Mouse (Mus musculus) limb, embryonic 15.5 days (tissue): ENCODE measurements around the gene Enah. TPM values are rescaled to one million over a fixed set of nuclear protein-coding genes. Genes with fewer than 3 reads are reported as not detected.

ENCODE experiments used
- ATAC-seq: fragments of 200-750 bp; cut with Nextera tagmentation; 2 replicates; pipeline ENCODE4 v1.8.0; 2017; ENCODE audit warnings: low read depth, moderate TSS enrichment; ENCODE audit not compliant: insufficient number of reproducible peaks, low FRiP score, low TSS enrichment
- H3K27ac ChIP-seq: fragments of 300-500 bp; sonication (generic); 2 replicates; pipeline ENCODE4 v1.5.1; 2015; ENCODE audit warnings: moderate library complexity, mild to moderate bottlenecking, inconsistent platforms
- H3K27me3 ChIP-seq: fragments of 300-500 bp; sonication (generic); 2 replicates; pipeline ENCODE4 v1.6.1; 2015; ENCODE audit warnings: inconsistent platforms
- H3K36me3 ChIP-seq: fragments of 300-500 bp; sonication (generic); 2 replicates; pipeline ENCODE4 v1.6.1; 2015; ENCODE audit warnings: inconsistent platforms
- H3K4me1 ChIP-seq: fragments of 300-500 bp; sonication (generic); 2 replicates; pipeline ENCODE4 v1.6.1; 2015; ENCODE audit warnings: inconsistent platforms
- H3K4me2 ChIP-seq: fragments of 300-500 bp; sonication (generic); 2 replicates; pipeline ENCODE4 v1.6.1; 2015; ENCODE audit warnings: mild to moderate bottlenecking, inconsistent platforms
- H3K4me3 ChIP-seq: fragments of 300-500 bp; sonication (generic); 2 replicates; pipeline ENCODE4 v1.5.1; 2015; ENCODE audit warnings: mild to moderate bottlenecking, inconsistent platforms
- H3K9ac ChIP-seq: fragments of 300-500 bp; sonication (generic); 2 replicates; pipeline ENCODE4 v1.6.1; 2015; ENCODE audit warnings: inconsistent platforms
- H3K9me3 ChIP-seq: fragments of 300-500 bp; sonication (generic); 2 replicates; pipeline ENCODE4 v1.6.1; 2016; ENCODE audit warnings: inconsistent platforms
- WGBS: fragments of 180-500 bp; shearing (Covaris S2); methylation state at CpG from one replicate; pipeline ENCODE4 v1.1.7; 2015; 5-methylcytosine and 5-hydroxymethylcytosine counted together
- polyA plus RNA-seq: library from polyadenylated mRNA; unstranded; fragments of >200 nt; fragmentation: Nextera tagmentation; extraction: Ambion mirVana; gene quantifications from 2 replicates; pipeline ENCODE4 v1.2.1, GENCODE M21; 2015

Gene Enah
- polyA plus RNA-seq, 1 experiment from 2014 or later: 20.8 TPM

DNA sequence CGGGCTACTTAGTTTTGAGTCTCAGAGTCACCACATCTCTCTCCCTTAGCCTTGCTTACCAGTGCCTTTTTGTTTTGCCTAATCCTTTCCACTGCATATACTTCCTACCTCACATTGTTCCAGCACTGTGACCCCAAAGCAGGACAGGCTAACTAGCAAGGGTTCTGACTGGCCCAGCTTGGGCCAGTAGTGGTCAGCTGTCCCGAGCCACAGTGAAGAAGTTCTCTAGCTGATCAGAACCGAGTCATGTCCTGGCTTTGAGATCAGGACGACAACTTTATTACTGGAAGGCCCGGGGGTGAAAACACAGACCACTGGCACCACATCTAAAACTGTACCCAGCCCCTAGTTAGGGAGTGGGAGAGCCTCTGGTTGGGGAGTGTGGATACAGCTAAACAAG, 7.0 kb upstream of the Enah start:
- WGBS: 79% methylated on average over 5 of the region's 5 CpGs
- ATAC-seq: no peak

DNA sequence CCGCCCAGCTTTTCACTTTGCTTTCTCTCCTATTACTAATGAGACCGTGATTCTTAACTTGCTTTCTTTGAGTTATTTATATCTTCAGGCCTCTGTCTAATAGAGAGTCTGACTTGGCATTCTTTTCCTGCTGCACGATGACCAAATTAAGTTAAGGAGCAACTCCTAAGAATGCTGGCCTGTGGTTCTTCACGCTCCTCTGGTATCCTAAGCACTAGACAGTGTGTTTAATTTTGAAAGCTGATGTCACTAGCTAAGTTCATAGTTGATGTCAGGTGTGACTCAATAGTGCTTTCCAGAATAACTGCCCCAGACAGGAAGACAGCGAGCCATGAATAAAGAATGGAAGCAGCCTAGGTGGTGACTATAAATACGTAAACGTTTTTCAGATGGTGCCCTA, 6.3 kb upstream of the Enah start:
- Histone ChIP-seq H3K27ac (no peak overlapping the region), H3K4me1 (peaks cover 12% of the 10 kb centered on the region), H3K9ac (no peak overlapping the region), H3K4me3 (no peak overlapping the region), H3K36me3 (no peaks in the 10 kb centered on the region), H3K9me3 (no peaks in the 10 kb centered on the region), H3K4me2 (no peak overlapping the region), H3K27me3 (no peaks in the 10 kb centered on the region)
- WGBS: 64% methylated on average over 7 of the region's 7 CpGs
- ATAC-seq: no peak

More for the DNA sequence above, 7.0 kb upstream of the Enah start:
- no peak overlapping the region for H3K4me2 ChIP-seq
- H3K27me3 ChIP-seq: no peaks in the 10 kb centered on the region
- H3K9me3 ChIP-seq: no peaks in the 10 kb centered on the region
- no peak overlapping the region for H3K9ac ChIP-seq
- H3K27ac ChIP-seq: no peak overlapping the region
- H3K4me3 ChIP-seq: no peak overlapping the region
- H3K4me1 ChIP-seq: peaks cover 8% of the 10 kb centered on the region
- H3K36me3 ChIP-seq: no peaks in the 10 kb centered on the region

DNA sequence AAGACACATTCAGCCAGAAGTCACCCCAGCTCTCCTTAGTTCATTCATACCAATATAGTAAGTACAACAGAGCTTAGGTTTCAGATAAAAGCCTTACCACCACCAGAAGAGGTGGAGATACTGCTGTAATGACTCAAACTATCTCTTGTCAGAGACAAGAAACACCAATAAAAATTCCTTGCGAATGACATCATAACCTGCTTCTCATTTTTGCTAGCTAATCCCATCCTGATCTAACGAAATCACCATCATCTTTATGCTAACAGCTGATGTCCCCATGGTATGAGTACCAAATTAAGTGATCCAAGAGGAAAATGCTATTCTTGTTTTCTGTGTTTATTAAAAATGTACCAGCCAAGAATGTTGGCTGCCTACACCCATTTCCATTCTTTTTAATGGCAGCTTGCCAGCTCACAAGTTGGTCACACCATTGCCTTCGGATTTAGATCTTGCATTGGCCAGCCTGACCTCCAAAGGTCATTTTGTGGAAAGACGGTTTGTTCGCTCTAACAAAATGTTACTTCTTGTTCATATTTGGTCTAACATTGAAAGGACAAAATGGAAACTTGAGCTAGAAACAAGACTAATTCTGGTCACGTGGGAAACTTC, 2.0 kb upstream of the Enah start:
- Histone ChIP-seq H3K27ac (no peak overlapping the region), H3K9me3 (no peaks in the 10 kb centered on the region), H3K4me2 (no peak overlapping the region), H3K9ac (no peak overlapping the region), H3K4me1 (peaks cover 12% of the 10 kb centered on the region), H3K27me3 (no peaks in the 10 kb centered on the region), H3K4me3 (no peak overlapping the region), H3K36me3 (no peaks in the 10 kb centered on the region)
- 72% methylated on average over 6 of the region's 6 CpGs for WGBS
- no peak for ATAC-seq

DNA sequence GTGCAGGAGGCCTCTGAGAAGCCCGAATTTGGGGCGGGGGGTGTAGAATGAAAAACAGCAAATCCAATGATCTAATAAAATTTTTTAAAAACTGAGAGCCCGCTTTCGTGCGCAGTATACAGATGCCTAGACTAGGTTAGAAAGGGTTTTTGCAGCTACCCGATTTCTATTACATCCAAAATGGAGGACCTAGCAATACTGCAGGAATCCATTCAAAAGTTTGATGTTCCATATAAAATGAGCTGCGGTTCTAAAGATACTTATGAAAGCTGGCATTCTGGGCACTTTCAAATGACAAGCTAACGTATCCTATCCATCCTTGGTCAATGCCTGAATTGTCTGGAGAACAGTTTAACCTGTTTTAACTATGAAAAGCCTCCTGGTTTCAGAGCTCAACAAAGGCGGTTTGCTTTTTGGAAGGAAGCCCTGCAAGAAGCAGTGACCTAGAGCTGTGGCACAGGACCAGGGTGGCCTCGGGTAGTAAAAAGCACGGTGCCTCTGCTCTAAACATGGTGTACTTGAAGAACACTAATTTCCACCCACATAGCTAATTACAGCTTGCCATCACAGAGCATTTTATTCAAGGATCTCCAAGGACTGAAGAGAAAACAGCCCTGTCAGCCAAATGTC, 1.2 kb upstream of the Enah start:
- no peak for ATAC-seq
- Histone ChIP-seq H3K9me3 (no peaks in the 10 kb centered on the region), H3K4me2 (peak overlapping the region; percentile 81), H3K4me3 (peak overlapping the region; percentile 87), H3K27me3 (no peaks in the 10 kb centered on the region), H3K36me3 (0 out of 2 replicates have a peak, but pooled peaks cover under 1% of the 10 kb centered on the region), H3K4me1 (peaks cover 12% of the 10 kb centered on the region), H3K27ac (peak overlapping the region; percentile 95), H3K9ac (no peak overlapping the region)
- whole genome bisulfite sequencing: 17% methylated on average over 11 of the region's 11 CpGs

DNA sequence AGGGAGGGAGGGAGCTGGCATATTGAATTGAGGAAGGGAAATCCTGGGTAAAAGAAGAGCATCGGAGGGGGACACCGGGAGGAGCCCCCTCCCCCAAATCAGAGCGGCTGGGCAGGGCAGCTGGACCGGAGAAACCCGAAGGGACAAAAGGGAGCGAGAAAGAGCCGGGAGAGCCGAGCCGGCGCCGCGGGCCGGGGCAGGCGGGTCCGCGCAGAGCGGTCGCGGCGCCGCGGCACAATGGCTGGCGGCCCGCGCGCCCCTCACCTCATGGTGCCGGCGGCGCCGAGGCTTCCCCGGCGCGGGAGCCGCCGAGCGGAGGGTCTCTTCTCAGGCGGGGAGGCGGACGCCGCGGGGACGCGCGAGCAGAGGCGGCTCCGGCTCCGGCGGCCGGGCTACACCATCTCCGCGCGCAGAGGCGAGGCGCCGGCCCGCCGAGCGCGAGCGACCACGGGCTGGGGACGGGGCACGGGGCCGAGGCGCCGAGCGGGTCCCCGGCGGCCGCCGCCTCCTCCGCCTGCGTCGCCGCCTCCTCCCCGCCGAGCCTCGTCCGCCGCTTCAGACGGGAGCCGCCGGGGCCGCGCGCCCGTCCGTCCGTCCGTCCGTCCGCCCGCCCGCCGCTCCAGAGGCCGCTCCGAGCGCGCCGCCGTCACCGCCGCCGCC, 394 bp downstream of the Enah start:
- H3K4me3 ChIP-seq: peak overlapping the region; percentile 87
- H3K27ac ChIP-seq: peak overlapping the region; percentile 95
- H3K27me3 ChIP-seq: no peaks in the 10 kb centered on the region
- H3K36me3 ChIP-seq: 0 out of 2 replicates have a peak, but pooled peaks cover 2% of the 10 kb centered on the region
- peak; percentile 69 for ATAC-seq
- peaks cover 12% of the 10 kb centered on the region for H3K4me1 ChIP-seq
- WGBS: under 1% methylated on average over 84 of the region's 104 CpGs
- H3K4me2 ChIP-seq: peak overlapping the region; percentile 81
- no peaks in the 10 kb centered on the region for H3K9me3 ChIP-seq
- peak overlapping the region; percentile 86 for H3K9ac ChIP-seq

DNA sequence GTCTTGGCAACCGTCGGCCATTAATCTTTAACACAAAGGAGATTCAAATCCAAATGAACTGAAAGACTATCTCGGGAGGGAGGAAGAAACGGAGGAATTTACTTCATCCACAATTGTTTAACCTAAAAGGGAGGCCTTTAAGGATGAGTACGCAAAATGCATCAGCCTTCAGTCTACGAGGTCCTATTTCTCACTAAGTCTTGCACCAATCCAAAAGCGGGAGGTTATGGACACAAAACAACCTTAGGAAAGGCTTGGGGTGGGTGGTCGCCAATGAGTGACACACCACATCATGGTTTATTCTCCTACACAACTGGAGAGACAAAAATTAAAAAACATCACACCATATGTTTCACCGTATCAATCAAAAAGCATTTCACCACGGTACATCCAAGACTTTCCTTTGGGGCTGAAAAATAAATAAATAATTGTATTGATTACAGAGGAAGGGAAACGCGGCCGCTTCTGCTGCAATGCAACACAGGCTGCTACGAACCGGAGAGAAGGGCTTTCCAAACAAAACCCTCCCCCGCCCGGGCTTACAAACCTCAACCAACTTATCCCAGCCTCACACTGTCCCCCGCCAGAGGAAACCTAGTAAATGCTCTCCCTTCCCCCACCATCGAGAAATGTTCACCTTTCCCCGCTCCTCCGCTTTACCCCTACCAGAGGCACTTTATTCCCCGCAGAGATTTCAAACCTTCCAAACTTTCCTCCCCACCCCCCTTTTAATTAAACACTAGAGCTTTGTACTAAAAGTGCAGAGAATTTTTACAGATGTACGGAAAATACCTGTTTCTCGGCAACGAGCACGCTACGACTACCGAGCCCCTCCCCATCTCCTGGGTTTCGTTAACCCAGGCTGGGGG, 1.2 kb downstream of the Enah start:
- WGBS: 2% methylated on average over 29 of the region's 29 CpGs
- peak overlapping the region; percentile 81 for H3K4me2 ChIP-seq
- H3K4me3 ChIP-seq: peak overlapping the region; percentile 87
- no peak for ATAC-seq
- no peaks in the 10 kb centered on the region for H3K9me3 ChIP-seq
- H3K36me3 ChIP-seq: 0 out of 2 replicates have a peak, but pooled peaks cover 2% of the 10 kb centered on the region
- H3K27me3 ChIP-seq: no peaks in the 10 kb centered on the region
- H3K9ac ChIP-seq: peak overlapping the region; percentile 86
- H3K4me1 ChIP-seq: peaks cover 12% of the 10 kb centered on the region
- H3K27ac ChIP-seq: peak overlapping the region; percentile 95

DNA sequence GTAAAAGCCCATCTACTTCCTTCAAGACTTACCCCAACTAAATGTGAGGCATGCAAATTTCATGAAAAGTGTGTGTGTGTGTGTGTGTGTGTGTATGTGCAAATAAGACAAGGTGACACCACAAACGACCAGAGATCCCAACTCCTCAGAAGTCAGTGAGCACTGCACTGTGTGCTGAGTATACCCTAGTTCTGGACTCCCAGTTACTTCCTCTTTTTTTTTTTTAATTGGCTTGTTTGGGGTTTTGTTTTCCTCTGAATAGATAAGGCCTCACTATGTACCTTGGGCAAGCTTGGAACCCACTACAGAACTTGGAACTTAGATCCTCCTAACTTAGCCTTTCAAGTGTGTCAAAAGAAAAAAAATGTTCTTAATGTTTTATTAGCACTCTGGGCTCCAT, 14.0 kb downstream of the Enah start:
- Histone ChIP-seq H3K4me1 (0 out of 2 replicates have a peak, but pooled peaks cover 2% of the 10 kb centered on the region), H3K27me3 (no peaks in the 10 kb centered on the region), H3K9ac (no peak overlapping the region), H3K4me2 (no peak overlapping the region), H3K9me3 (no peaks in the 10 kb centered on the region), H3K27ac (no peak overlapping the region), H3K4me3 (no peak overlapping the region), H3K36me3 (peaks cover 5% of the 10 kb centered on the region; the same call in 1 of the 2 replicates)
- ATAC-seq: no peak
- 72% methylated on average over 1 of the region's 1 CpGs for WGBS

DNA sequence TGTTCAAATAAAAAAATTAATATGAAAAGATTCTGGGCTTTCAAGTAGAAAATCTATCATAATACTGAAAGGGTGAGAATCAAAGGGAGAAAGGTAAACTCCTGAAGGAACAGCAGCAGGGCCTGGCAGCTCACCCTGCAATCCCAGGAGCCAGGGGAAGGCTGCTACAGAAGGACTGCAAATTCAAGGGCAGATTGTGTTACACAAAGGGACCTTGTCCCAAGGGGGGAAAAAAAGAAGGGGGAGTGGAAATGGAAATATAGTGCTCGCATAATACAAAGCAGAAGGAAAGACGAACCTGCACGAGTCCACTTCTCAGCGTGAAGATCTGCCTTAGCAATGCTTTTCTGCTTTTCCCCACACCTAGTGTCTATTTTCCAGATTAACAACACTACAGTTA, 21.1 kb downstream of the Enah start:
- H3K4me3 ChIP-seq: no peak overlapping the region
- H3K27ac ChIP-seq: no peak overlapping the region
- H3K27me3 ChIP-seq: no peaks in the 10 kb centered on the region
- no peak overlapping the region for H3K4me2 ChIP-seq
- WGBS: 56% methylated on average over 4 of the region's 4 CpGs
- H3K36me3 ChIP-seq: no peaks in the 10 kb centered on the region
- no peak for ATAC-seq
- peaks cover 5% of the 10 kb centered on the region; the same call in 1 of the 2 replicates for H3K4me1 ChIP-seq
- H3K9me3 ChIP-seq: no peaks in the 10 kb centered on the region
- no peak overlapping the region for H3K9ac ChIP-seq

DNA sequence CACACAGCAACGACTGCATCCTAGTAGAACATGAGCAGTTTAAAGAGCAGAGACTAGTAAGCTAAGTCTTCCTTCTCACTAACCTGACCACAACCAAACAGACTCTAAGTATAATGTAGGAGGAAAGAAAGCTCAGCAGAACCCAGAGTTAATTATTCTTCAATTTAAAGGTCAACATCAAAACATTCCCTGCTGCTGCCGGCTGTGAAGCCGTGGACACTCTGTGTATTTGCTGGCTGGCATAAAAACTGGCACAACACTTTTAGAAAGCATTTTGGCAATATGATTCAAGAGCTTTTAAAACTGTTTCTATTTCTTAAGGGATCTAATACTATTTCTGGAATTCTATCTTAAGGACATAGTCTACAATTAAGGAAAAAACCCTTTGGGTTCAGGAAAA, 22.0 kb downstream of the Enah start:
- H3K4me1 ChIP-seq: peaks cover 5% of the 10 kb centered on the region; the same call in 1 of the 2 replicates
- 55% methylated on average over 3 of the region's 3 CpGs for WGBS

DNA sequence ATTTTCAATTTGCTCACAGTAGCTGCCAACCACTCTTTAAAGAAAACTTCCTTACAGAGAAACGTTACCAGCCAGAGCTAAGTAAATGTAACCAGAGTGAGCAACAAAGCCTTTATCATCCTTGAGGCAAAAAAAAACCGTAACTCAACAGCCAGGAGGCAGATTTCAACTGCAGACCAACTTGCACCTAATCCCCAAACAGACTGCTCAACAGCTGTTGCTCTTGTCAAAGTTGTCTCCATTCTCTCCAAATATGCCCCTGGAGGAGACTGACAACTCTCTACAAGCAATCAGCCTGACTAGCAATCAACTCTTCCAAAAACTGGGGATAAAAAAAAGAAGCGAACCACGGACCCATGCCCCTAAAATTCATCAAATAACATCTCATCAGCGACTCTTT, 26.2 kb downstream of the Enah start:
- H3K27ac ChIP-seq: no peak overlapping the region
- WGBS: 50% methylated on average over 5 of the region's 5 CpGs

More for the DNA sequence above, 22.0 kb downstream of the Enah start:
- no peaks in the 10 kb centered on the region for H3K9me3 ChIP-seq
- no peak for ATAC-seq
- H3K9ac ChIP-seq: no peak overlapping the region
- no peak overlapping the region for H3K27ac ChIP-seq
- H3K36me3 ChIP-seq: no peaks in the 10 kb centered on the region
- no peaks in the 10 kb centered on the region for H3K27me3 ChIP-seq
- no peak overlapping the region for H3K4me3 ChIP-seq
- H3K4me2 ChIP-seq: no peak overlapping the region

DNA sequence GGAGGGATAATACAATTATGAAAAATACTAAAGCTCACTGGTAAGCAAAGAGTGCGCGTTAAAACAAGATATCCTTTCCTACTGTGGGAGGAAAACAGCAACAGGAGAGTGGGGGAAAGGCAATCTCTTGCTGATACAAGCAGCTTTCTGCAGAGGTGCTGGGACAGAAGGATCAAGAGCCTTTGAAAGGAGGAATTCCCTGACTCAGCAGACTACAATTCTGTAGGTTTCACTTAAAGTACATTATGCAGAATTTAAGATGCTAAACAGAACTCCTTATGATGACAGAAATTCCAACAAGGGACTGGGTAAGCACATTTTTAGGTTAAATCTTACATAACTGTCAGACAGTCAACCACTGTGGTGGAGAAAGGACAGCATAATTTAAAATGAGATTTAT, 31.4 kb downstream of the Enah start:
- Histone ChIP-seq H3K9ac (no peak overlapping the region), H3K27me3 (no peaks in the 10 kb centered on the region), H3K36me3 (0 out of 2 replicates have a peak, but pooled peaks cover 2% of the 10 kb centered on the region), H3K9me3 (no peaks in the 10 kb centered on the region), H3K27ac (no peak overlapping the region), H3K4me3 (no peak overlapping the region), H3K4me1 (no peaks in the 10 kb centered on the region), H3K4me2 (no peak overlapping the region)
- no peak for ATAC-seq
- 75% methylated on average over 2 of the region's 2 CpGs for WGBS

More for the DNA sequence above, 26.2 kb downstream of the Enah start:
- Histone ChIP-seq H3K27me3 (no peaks in the 10 kb centered on the region), H3K36me3 (no peaks in the 10 kb centered on the region), H3K4me2 (no peak overlapping the region), H3K4me1 (peaks cover 3% of the 10 kb centered on the region; the same call in 1 of the 2 replicates), H3K4me3 (no peak overlapping the region), H3K9ac (no peak overlapping the region), H3K9me3 (no peaks in the 10 kb centered on the region)
- ATAC-seq: no peak
